Mouse (Mus musculus) MEL (cell line): ENCODE measurements at regions not wholly inside any gene's neighbourhood (a gene's known extent, or its start where the extent isn't known, plus 50 kb on each side); places are given as distances from the start of the nearest gene placed in this dataset.

ENCODE experiments used
- DNase-seq: peaks from one replicate; pipeline ENCODE4 v3.0.0; 2011; ENCODE audit warnings: low read depth, low spot score
- H3K27ac ChIP-seq: 2 replicates; pipeline ENCODE4 v1.5.1; 2012; ENCODE audit warnings: low read depth, mild to moderate bottlenecking, control low read depth, low read length, moderate library complexity; ENCODE audit not compliant: control insufficient read depth
- H3K27me3 ChIP-seq, 2 experiments: fragments of 150-350 bp in 1 of 2; sonication (generic) in 1 of 2; 2 replicates each; pipeline ENCODE4 v1.6.1; 2012; ENCODE audit warnings: low read length in 2 of 2, mild to moderate bottlenecking in 2 of 2, improper control_type of control experiment in 1 of 2, moderate library complexity in 1 of 2; ENCODE audit not compliant: insufficient read depth in 2 of 2, control insufficient read depth in 1 of 2
- H3K36me3 ChIP-seq, 2 experiments: 2 replicates each; pipeline ENCODE4 v1.6.1; 2012 to 2014; ENCODE audit warnings: low read length in 2 of 2, improper control_type of control experiment in 1 of 2, inconsistent platforms in 1 of 2, mild to moderate bottlenecking in 1 of 2; ENCODE audit not compliant: insufficient read depth in 2 of 2, control insufficient read depth in 1 of 2
- H3K4me1 ChIP-seq, 2 experiments: fragments of 150-350 bp in 1 of 2; sonication (generic) in 1 of 2; 2 replicates each; pipeline ENCODE4 v1.6.1; 2012; ENCODE audit warnings: low read length in 2 of 2, improper control_type of control experiment in 1 of 2, mild to moderate bottlenecking in 1 of 2; ENCODE audit not compliant: insufficient read depth in 2 of 2, control insufficient read depth in 1 of 2
- H3K4me3 ChIP-seq, 2 experiments: fragments of 150-350 bp in 1 of 2; sonication (generic) in 1 of 2; 2 replicates each; pipeline ENCODE4 v1.5.1; 2012; ENCODE audit warnings: low read depth in 2 of 2, low read length in 2 of 2, mild to moderate bottlenecking in 2 of 2, moderate library complexity in 2 of 2, control low read depth in 1 of 2, improper control_type of control experiment in 1 of 2; ENCODE audit not compliant: control insufficient read depth in 1 of 2, insufficient read depth in 1 of 2
- H3K79me2 ChIP-seq: 2 replicates; pipeline ENCODE4 v1.6.1; 2012; ENCODE audit warnings: mild to moderate bottlenecking, low read length, moderate library complexity; ENCODE audit not compliant: control insufficient read depth, poor library complexity, insufficient read depth
- H3K9ac ChIP-seq: 2 replicates; pipeline ENCODE4 v1.6.1; 2012; ENCODE audit warnings: low read depth, mild to moderate bottlenecking, control low read depth, low read length, moderate library complexity; ENCODE audit not compliant: control insufficient read depth, poor library complexity, severe bottlenecking
- H3K9me3 ChIP-seq: fragments of 150-350 bp; sonication (generic); replicated peaks from 2 replicates; pipeline ENCODE4 v1.6.1; 2012; ENCODE audit warnings: mild to moderate bottlenecking, low read length, improper control_type of control experiment, moderate library complexity; ENCODE audit not compliant: insufficient read depth
- CHD2 ChIP-seq: IDR thresholded peaks from 2 replicates; pipeline ENCODE4 v1.6.1; 2011; ENCODE audit warnings: low read length, improper control_type of control experiment
- CTCF ChIP-seq, 3 experiments: IDR thresholded peaks in 2 of 3; conservative IDR thresholded peaks in 1 of 3; 2 replicates each; pipeline ENCODE4 v1.5.1; 2011 to 2012; ENCODE audit warnings: low read length in 3 of 3, low read depth in 2 of 3, mild to moderate bottlenecking in 2 of 3, improper control_type of control experiment in 1 of 3, inconsistent platforms in 1 of 3, mixed read lengths in 1 of 3, moderate library complexity in 1 of 3; ENCODE audit not compliant: control insufficient read depth in 1 of 3, insufficient read depth in 1 of 3, poor library complexity in 1 of 3, severe bottlenecking in 1 of 3
- E2F4 ChIP-seq: IDR thresholded peaks from 2 replicates; pipeline ENCODE4 v1.6.1; 2011; ENCODE audit warnings: low read depth, low read length, improper control_type of control experiment, borderline replicate concordance
- GABPA ChIP-seq: IDR thresholded peaks from 2 replicates; pipeline ENCODE4 v1.6.1; 2012; ENCODE audit warnings: low read depth, mild to moderate bottlenecking, inconsistent platforms, low read length, improper control_type of control experiment, moderate library complexity
- GATA1 ChIP-seq: IDR thresholded peaks from 2 replicates; pipeline ENCODE4 v1.6.1; 2011; ENCODE audit warnings: low read depth, low read length, improper control_type of control experiment
- KAT2A ChIP-seq: conservative IDR thresholded peaks from 2 replicates; pipeline ENCODE4 v1.6.1; 2012; ENCODE audit warnings: low read depth, low read length, improper control_type of control experiment, inconsistent platforms
- NRF1 ChIP-seq: IDR thresholded peaks from 2 replicates; pipeline ENCODE4 v1.6.1; 2014; ENCODE audit warnings: low read depth, mild to moderate bottlenecking, inconsistent platforms, low read length, improper control_type of control experiment, moderate library complexity; ENCODE audit not compliant: poor library complexity, insufficient read depth, severe bottlenecking
- POLR2AphosphoS2 ChIP-seq: IDR thresholded peaks from 2 replicates; pipeline ENCODE4 v1.6.1; 2011; ENCODE audit warnings: low read length, improper control_type of control experiment
- RCOR1 ChIP-seq: IDR thresholded peaks from 2 replicates; pipeline ENCODE4 v1.6.1; 2012; ENCODE audit warnings: low read depth, mild to moderate bottlenecking, inconsistent platforms, low read length, improper control_type of control experiment
- SIN3A ChIP-seq: IDR thresholded peaks from 2 replicates; pipeline ENCODE4 v1.6.1; 2012; ENCODE audit warnings: low read length, improper control_type of control experiment, inconsistent platforms
- TBP ChIP-seq: IDR thresholded peaks from 2 replicates; pipeline ENCODE4 v1.8.0; 2011; ENCODE audit warnings: low read depth, low read length, improper control_type of control experiment
- TCF12 ChIP-seq: IDR thresholded peaks from 2 replicates; pipeline ENCODE4 v1.6.1; 2014; ENCODE audit warnings: low read depth, mild to moderate bottlenecking, inconsistent platforms, low read length, improper control_type of control experiment, moderate library complexity
- UBTF ChIP-seq: IDR thresholded peaks from 2 replicates; pipeline ENCODE4 v1.6.1; 2012; ENCODE audit warnings: low read depth, mild to moderate bottlenecking, inconsistent platforms, low read length, improper control_type of control experiment, moderate library complexity, borderline replicate concordance; ENCODE audit not compliant: insufficient read depth
- USF2 ChIP-seq, 2 experiments: IDR thresholded peaks; 2 replicates each; pipeline ENCODE4 v1.6.1; 2011 to 2012; ENCODE audit warnings: improper control_type of control experiment in 2 of 2, low read length in 2 of 2, borderline replicate concordance in 1 of 2, inconsistent platforms in 1 of 2, low read depth in 1 of 2, mild to moderate bottlenecking in 1 of 2; ENCODE audit not compliant: insufficient read depth in 1 of 2
- ZKSCAN1 ChIP-seq: IDR thresholded peaks from 2 replicates; pipeline ENCODE4 v1.6.1; 2012; ENCODE audit warnings: low read depth, mild to moderate bottlenecking, inconsistent platforms, low read length, improper control_type of control experiment, moderate library complexity

GRCm38 (mm10) chr16:77402711-77403280 lies 199.1 kb downstream of the Gm11146 start:
- no peak for TF ChIP-seq CHD2
- Histone ChIP-seq H3K27ac (no peak overlapping the region), H3K27me3 (no peaks in the 10 kb centered on the region), H3K79me2 (no peaks in the 10 kb centered on the region), H3K4me3 (no peak overlapping the region), H3K36me3 (no peaks in the 10 kb centered on the region), H3K4me1 (no peaks in the 10 kb centered on the region), H3K9ac (no peak overlapping the region), H3K9me3 (no peaks in the 10 kb centered on the region)
- no peak for DNase-seq

- no peaks in the 10 kb centered on the region for H3K4me1 ChIP-seq
- no peaks in the 10 kb centered on the region for H3K36me3 ChIP-seq
- H3K79me2 ChIP-seq = no peaks in the 10 kb centered on the region
- H3K27ac ChIP-seq = no peak overlapping the region
- no peak overlapping the region for H3K4me3 ChIP-seq
- no peak for TF ChIP-seq CHD2
- no peak for TF ChIP-seq KAT2A
- no peak for TF ChIP-seq CTCF (IDR thresholded peaks at IDR 0.05 in 2 of 3, conservative IDR thresholded peaks at IDR 0.05 in 1 of 3; ENCODE audit: control insufficient read depth in 1 of 3, insufficient read depth in 1 of 3, low read depth in 2 of 3, low read length in 3 of 3, poor library complexity in 1 of 3, severe bottlenecking in 1 of 3)
- no peak for TF ChIP-seq SIN3A
- TF ChIP-seq NRF1 = no peak
- TF ChIP-seq ZKSCAN1 = no peak
- no peak for TF ChIP-seq USF2 (IDR thresholded peaks at IDR 0.05; ENCODE audit: borderline replicate concordance in 1 of 2, insufficient read depth in 1 of 2, low read depth in 1 of 2, low read length in 2 of 2)
- TF ChIP-seq E2F4 = no peak
- TF ChIP-seq POLR2AphosphoS2 = no peak
- H3K9me3 ChIP-seq = no peaks in the 10 kb centered on the region
- H3K9ac ChIP-seq = no peak overlapping the region
- H3K27me3 ChIP-seq = no peaks in the 10 kb centered on the region
- DNase-seq = no peak
Measured at GRCm38 (mm10) chr16:77401185-77401943, 200.5 kb downstream of the Gm11146 start.

- Histone ChIP-seq H3K79me2 (no peaks in the 10 kb centered on the region), H3K9ac (no peak overlapping the region), H3K4me3 (no peak overlapping the region), H3K9me3 (no peaks in the 10 kb centered on the region), H3K27me3 (no peaks in the 10 kb centered on the region), H3K27ac (no peak overlapping the region), H3K4me1 (no peaks in the 10 kb centered on the region), H3K36me3 (no peaks in the 10 kb centered on the region)
- TF ChIP-seq RCOR1 = no peak
- TF ChIP-seq UBTF = no peak
- no peak for TF ChIP-seq GABPA
- no peak for TF ChIP-seq TBP
- TF ChIP-seq E2F4 = no peak
- no peak for TF ChIP-seq TCF12
- TF ChIP-seq GATA1 = no peak
- no peak for TF ChIP-seq KAT2A
- DNase-seq = no peak
Measured at GRCm38 (mm10) chr16:77400276-77400891, 201.5 kb downstream of the Gm11146 start.
